Mouse (Mus musculus) C2C12 (cell line): ENCODE data around the gene Mecom. TPM values are rescaled to one million over a fixed set of nuclear protein-coding genes. Genes with fewer than 3 reads are reported as not detected.

ENCODE experiments used
- H3K27me3 ChIP-seq: one replicate; pipeline ENCODE4 v1.6.1; 2011; ENCODE audit not compliant: control insufficient read depth, insufficient read depth, insufficient read length
- H3K36me3 ChIP-seq: one replicate; pipeline ENCODE4 v1.6.1; 2011; ENCODE audit not compliant: control insufficient read depth, insufficient read depth
- H3K4me3 ChIP-seq: one replicate; pipeline ENCODE4 v1.5.1; 2011; ENCODE audit warnings: mild to moderate bottlenecking, control low read depth; ENCODE audit not compliant: poor library complexity, insufficient read depth, severe bottlenecking
- H3K79me2 ChIP-seq: one replicate; pipeline ENCODE4 v1.6.1; 2011; ENCODE audit not compliant: control insufficient read depth, insufficient read depth
- H3K79me3 ChIP-seq: one replicate; pipeline ENCODE4 v1.6.1; 2011; ENCODE audit warnings: low read depth, control low read depth
- H3ac ChIP-seq: one replicate; pipeline ENCODE3; 2011; ENCODE audit warnings: low read depth; ENCODE audit not compliant: control insufficient read depth, insufficient read length
- CEBPB ChIP-seq: IDR thresholded peaks from one replicate; pipeline ENCODE4 v1.6.1; 2011; ENCODE audit warnings: low read depth, mild to moderate bottlenecking, control low read depth, moderate library complexity
- CTCF ChIP-seq: IDR thresholded peaks from one replicate; pipeline ENCODE4 v1.5.1; 2011; ENCODE audit not compliant: control insufficient read depth, insufficient read depth, insufficient read length
- FOSL1 ChIP-seq: IDR thresholded peaks from one replicate; pipeline ENCODE4 v1.8.0; 2011; ENCODE audit warnings: mild to moderate bottlenecking, low read length; ENCODE audit not compliant: poor library complexity, insufficient read depth, severe bottlenecking
- MAX ChIP-seq: IDR thresholded peaks from one replicate; pipeline ENCODE4 v1.6.1; 2011; ENCODE audit warnings: mild to moderate bottlenecking, control low read depth
- MYOD1 ChIP-seq: IDR thresholded peaks from one replicate; pipeline ENCODE4 v1.6.1; 2011; ENCODE audit warnings: low read depth; ENCODE audit not compliant: control insufficient read depth, insufficient read length
- MYOG ChIP-seq: IDR thresholded peaks from one replicate; pipeline ENCODE4 v1.6.1; 2011; ENCODE audit not compliant: control insufficient read depth, insufficient read length; ENCODE audit errors: extremely low read depth
- USF1 ChIP-seq: IDR thresholded peaks from one replicate; pipeline ENCODE4 v1.6.1; 2011; ENCODE audit warnings: low read depth, mild to moderate bottlenecking, control low read depth, moderate library complexity
- polyA plus RNA-seq: library from polyadenylated mRNA; unstranded; fragments of >200 nt; fragmentation: generic; extraction: Trizol; gene quantifications from one replicate; pipeline ENCODE4 v1.2.1, GENCODE M21; 2012; ENCODE audit warnings: missing spikeins

Mecom gene
- polyA plus RNA-seq, 1 experiment, result 1.3 TPM

GRCm38 (mm10) chr3:30214607-30215006 lies 333.2 kb downstream of the Mecom start:
- no peaks in the 10 kb centered on the region for H3K27me3 ChIP-seq
- H3K79me2 ChIP-seq, result no peaks in the 10 kb centered on the region
- no peak overlapping the region for H3ac ChIP-seq
- H3K36me3 ChIP-seq, result no peaks in the 10 kb centered on the region
- H3K79me3 ChIP-seq, result no peaks in the 10 kb centered on the region
- TF ChIP-seq CEBPB (no peak), MYOG (no peak), FOSL1 (no peak), CTCF (no peak), MAX (no peak), USF1 (no peak), MYOD1 (no peak)
- H3K4me3 ChIP-seq, result no peak overlapping the region

GRCm38 (mm10) chr3:30213540-30214170 lies 334.2 kb downstream of the Mecom start:
- no peak overlapping the region for H3K4me3 ChIP-seq

DNA sequence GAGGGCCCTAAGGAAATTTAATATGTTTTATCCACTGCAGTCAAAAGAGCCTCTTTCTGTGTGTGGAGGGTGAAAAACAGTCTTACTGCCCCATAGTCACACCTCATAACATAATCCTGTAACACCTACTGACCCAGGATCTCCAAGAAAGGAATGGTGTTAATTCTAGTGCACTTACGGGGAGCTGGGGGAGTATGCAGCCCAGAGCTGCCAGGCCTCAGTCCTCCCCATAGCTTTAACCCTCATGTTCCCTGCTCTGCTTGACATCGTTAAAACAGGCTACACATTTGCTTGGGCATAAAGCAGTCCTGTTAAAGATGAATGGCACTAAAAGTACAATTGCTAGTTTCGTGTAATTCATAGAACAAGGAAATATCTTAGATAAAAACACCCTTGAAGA lies 335.0 kb downstream of the Mecom start:
- no peak for TF ChIP-seq MYOG
- TF ChIP-seq USF1, result no peak
- TF ChIP-seq CEBPB, result no peak
- no peak for TF ChIP-seq FOSL1
- TF ChIP-seq CTCF, result no peak
- no peak for TF ChIP-seq MYOD1
- no peak for TF ChIP-seq MAX
- Histone ChIP-seq H3ac (no peak overlapping the region), H3K36me3 (no peaks in the 10 kb centered on the region), H3K79me3 (no peaks in the 10 kb centered on the region), H3K4me3 (no peak overlapping the region), H3K27me3 (no peaks in the 10 kb centered on the region), H3K79me2 (no peaks in the 10 kb centered on the region)

More at GRCm38 (mm10) chr3:30213540-30214170, 334.2 kb downstream of the Mecom start:
- Histone ChIP-seq H3K79me3 (no peaks in the 10 kb centered on the region), H3ac (no peak overlapping the region), H3K27me3 (no peaks in the 10 kb centered on the region), H3K36me3 (no peaks in the 10 kb centered on the region), H3K79me2 (no peaks in the 10 kb centered on the region)
- TF ChIP-seq CEBPB, result no peak
- no peak for TF ChIP-seq USF1
- no peak for TF ChIP-seq FOSL1
- no peak for TF ChIP-seq MAX
- no peak for TF ChIP-seq CTCF
- TF ChIP-seq MYOG, result no peak
- no peak for TF ChIP-seq MYOD1

GRCm38 (mm10) chr3:30209131-30209530 lies 338.7 kb downstream of the Mecom start:
- Histone ChIP-seq H3K79me3 (no peaks in the 10 kb centered on the region), H3K36me3 (no peaks in the 10 kb centered on the region), H3K27me3 (no peaks in the 10 kb centered on the region), H3K79me2 (no peaks in the 10 kb centered on the region), H3ac (no peak overlapping the region), H3K4me3 (no peak overlapping the region)
- no peak for TF ChIP-seq CTCF
- TF ChIP-seq MAX, result no peak
- TF ChIP-seq MYOG, result no peak
- no peak for TF ChIP-seq MYOD1
- no peak for TF ChIP-seq FOSL1
- no peak for TF ChIP-seq CEBPB
- no peak for TF ChIP-seq USF1

- H3ac ChIP-seq, result no peak overlapping the region
- no peaks in the 10 kb centered on the region for H3K79me2 ChIP-seq
- no peaks in the 10 kb centered on the region for H3K79me3 ChIP-seq
- no peak overlapping the region for H3K4me3 ChIP-seq
- H3K27me3 ChIP-seq, result no peaks in the 10 kb centered on the region
- TF ChIP-seq FOSL1 (no peak), CEBPB (no peak), USF1 (no peak), MAX (no peak), MYOG (no peak), CTCF (no peak), MYOD1 (no peak)
- H3K36me3 ChIP-seq, result no peaks in the 10 kb centered on the region
Observed at GRCm38 (mm10) chr3:30207886-30208285, 339.9 kb downstream of the Mecom start.

DNA sequence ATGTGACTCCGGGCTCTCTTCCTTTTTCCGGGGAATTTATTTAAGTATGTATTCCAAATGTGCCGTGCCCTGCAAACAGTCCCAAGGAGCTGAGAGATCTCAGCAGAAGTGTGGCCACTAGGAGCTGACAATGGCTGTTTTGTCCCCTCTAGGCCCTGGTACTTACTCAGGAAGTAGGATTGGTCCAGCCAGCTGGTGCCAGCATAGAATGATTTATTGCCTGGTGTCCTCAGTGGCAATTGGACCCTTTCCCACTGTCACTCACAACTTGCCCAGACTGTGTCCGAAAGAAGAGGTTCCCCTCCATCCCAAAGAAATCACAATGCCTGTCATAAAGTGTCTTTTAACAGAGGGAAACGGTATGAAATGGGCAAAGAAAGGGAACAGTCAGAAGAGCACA lies 340.4 kb downstream of the Mecom start:
- Histone ChIP-seq H3K79me2 (no peaks in the 10 kb centered on the region), H3K36me3 (no peaks in the 10 kb centered on the region), H3K4me3 (no peak overlapping the region), H3K27me3 (no peaks in the 10 kb centered on the region), H3ac (no peak overlapping the region), H3K79me3 (no peaks in the 10 kb centered on the region)
- no peak for TF ChIP-seq USF1
- TF ChIP-seq MYOG, result no peak
- no peak for TF ChIP-seq MYOD1
